Mouse (Mus musculus) induced T-regulatory cell, adult 2 months (primary cell): ENCODE data around the gene Pawr.

Experiments
- DNase-seq: peaks from one replicate; pipeline ENCODE4 v3.0.0-alpha.2; 2012; ENCODE audit warnings: low read depth

Gene Pawr

GRCm38 (mm10) chr10:108356601-108357187 is 24.8 kb downstream of the Pawr start:
- DNase-seq: no peak

- DNase-seq: no peak
Observed at GRCm38 (mm10) chr10:108359974-108360373, 28.1 kb downstream of the Pawr start.

GRCm38 (mm10) chr10:108360801-108361200 is 28.9 kb downstream of the Pawr start:
- no peak for DNase-seq

GRCm38 (mm10) chr10:108361419-108362155 is 29.7 kb downstream of the Pawr start:
- no peak for DNase-seq

DNA sequence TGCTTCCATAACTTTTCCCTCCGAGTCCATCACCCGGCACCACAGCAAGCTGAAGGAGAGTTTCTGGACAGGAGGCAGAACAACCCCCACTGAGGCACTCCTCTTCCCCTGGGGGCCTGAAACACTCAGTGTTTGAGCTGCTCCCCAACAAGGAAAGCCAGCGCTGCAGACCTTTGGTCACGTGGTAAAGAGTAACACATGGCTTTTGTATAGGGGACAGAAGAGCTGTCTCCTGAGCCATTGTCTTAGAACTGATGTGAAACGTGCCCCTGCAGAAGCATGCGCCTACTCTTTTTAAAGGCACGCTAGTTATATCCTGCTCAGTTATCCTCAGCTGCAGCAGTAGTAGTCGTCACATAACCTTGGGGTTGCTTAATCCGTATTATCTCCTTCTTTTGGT is 32.0 kb downstream of the Pawr start:
- DNase-seq: no peak

DNA sequence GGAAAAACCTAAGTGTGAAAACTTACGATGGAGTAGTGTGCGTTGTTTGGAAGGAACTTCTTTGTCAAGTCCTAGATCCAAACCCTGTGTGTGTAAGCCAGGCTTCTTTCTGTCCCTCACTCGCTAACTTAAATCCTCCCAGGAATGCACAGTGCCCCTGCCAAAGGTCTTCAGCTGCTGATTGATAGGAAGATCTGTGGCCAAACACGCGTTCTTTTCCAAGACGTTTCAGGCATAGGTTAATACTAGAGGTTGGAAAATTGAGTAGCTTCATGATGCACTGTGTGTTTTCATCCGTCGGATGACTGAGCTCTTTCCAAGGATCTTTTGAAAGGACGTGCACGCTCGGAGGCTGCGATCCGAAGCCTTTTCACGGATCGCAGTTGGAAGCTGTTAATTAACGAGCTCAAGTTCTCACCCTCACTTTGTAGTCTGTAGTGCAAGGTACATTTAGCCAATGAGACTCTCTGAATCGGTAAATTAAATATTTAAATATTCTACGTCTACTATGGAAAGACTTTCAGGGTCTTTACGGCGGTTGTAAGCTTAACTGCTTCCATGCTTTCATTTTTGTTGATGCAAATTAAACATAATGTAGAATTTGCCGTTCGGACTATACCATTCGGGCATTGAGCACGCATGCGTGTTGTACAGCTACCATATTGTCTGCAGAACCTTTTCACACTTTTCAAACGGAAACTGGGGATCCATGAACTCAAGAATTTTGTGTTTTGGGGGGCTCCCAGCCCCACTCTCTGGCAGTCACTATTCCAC is 33.2 kb downstream of the Pawr start:
- DNase-seq: no peak

- no peak for DNase-seq
Observed at GRCm38 (mm10) chr10:108366251-108366650, 34.3 kb downstream of the Pawr start.

- DNase-seq: no peak
Observed at GRCm38 (mm10) chr10:108368358-108368757, 36.4 kb downstream of the Pawr start.

GRCm38 (mm10) chr10:108372258-108372657 is 40.3 kb downstream of the Pawr start:
- DNase-seq: no peak

GRCm38 (mm10) chr10:108372858-108373257 is 40.9 kb downstream of the Pawr start:
- DNase-seq: no peak

DNA sequence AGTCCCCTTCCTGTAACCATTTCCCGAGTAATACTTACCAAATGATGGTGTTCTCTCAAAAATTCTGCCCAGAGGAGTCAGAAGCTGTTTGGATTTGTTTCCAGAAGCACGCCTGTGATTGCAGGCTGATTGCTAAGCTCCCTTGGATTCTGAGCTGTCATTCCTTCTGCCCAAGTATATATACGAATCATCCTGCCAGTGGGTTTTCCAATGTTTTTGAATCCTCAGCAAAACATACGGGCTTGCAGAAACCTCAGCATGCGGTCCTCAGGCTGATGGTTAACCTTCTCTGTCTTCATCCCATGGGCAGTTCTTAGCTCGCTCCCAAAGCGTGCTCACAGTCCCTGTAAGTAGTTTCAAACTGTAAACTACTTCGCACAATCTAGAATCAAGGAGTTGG is 43.9 kb downstream of the Pawr start:
- no peak for DNase-seq

GRCm38 (mm10) chr10:108376366-108376765 is 44.4 kb downstream of the Pawr start:
- DNase-seq: no peak

GRCm38 (mm10) chr10:108377369-108377768 is 45.4 kb downstream of the Pawr start:
- DNase-seq: no peak

DNA sequence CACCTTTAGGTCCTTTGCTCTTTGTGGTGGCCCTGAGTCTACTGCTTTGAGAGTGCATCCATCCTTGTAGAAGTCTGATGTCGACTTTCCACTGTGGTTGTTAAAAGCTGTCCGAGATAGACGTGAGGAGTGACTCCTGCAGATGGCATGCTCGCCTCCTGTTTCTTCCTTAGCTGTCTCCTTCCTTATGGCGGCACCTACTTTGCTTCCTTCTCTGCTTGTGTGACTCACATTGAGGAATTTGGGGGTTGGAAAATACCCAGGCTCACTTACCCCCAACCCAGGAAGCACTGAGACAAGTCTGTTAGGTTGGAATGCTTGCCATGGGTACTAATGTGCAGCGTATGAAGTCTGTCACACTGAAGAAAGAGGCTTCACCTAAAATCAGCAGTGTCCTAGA is 46.1 kb downstream of the Pawr start:
- no peak for DNase-seq

DNA sequence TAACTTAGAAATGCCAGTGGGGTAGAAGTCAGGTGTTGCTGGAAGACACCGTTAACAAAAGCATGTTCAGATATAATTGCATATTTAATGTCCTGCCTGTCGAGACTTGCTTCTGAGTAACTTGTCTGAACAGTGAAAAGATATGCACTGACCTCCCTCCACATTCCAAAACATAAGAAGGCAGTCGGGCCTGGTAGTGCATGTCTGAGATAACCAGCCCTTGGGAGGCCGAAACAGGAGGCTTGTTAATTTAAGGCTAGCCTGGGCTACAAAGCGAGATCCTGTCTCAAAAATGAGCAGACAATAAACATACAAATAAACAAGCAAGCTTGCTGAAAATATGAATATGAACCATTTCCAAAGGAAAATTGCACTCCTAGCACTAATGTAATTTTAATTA is 46.6 kb downstream of the Pawr start:
- DNase-seq: no peak

GRCm38 (mm10) chr10:108380715-108381114 is 48.8 kb downstream of the Pawr start:
- no peak for DNase-seq

DNA sequence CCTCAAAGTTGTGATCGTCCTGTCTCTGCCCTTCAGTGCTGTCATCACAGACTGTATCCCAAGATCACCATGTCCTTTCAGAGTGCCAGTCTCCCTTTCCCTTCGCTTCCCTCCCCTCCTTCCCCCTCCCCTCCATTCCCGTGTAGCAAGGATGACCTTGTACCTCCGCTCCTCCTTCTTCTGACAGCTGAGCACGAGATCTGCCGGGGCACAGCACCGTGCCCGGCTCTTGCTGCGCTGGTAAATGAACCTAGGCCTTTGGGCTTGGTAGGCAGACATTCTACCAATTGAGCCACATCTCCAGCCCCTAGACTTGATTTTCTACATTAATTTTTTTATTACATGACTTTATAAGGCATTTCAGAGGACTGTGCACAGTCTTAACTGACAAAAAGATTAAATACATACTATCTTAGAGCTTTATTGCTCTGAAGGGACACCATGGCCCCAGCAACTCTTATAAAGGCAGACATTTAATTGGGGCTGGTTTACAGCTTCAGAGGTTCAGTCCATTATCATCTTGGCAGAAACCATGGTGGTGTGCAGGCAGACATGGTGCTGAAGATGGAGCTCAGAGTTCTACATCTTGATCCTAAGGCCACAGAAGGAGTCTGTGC is 52.3 kb downstream of the Pawr start:
- DNase-seq: no peak

GRCm38 (mm10) chr10:108385480-108385955 is 53.6 kb downstream of the Pawr start:
- no peak for DNase-seq

DNA sequence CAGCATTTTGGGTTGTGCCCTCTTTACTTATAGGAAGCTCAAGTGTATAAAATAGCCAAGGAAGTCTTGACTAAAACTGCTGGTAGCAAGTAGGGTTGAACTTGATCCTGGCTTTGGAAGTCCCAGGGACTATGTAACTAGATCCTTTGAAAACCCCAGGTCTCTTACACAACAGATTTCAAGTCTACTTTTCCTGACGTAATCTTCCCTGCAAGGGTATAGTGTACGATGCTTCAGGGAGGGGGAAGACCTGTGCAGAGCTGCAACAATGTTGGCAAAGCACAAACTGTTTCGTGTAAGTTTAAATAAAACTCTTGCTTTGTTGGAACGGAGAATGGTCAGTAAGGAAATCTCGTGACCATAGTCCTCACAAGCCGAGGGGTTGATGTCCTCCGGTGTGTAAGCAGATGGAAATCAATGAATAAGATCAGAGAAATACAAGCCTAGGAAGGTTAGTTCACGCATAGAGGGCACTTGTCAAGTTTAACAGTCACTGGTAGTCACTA is 56.5 kb downstream of the Pawr start:
- DNase-seq: no peak

GRCm38 (mm10) chr10:108389178-108389926 is 57.4 kb downstream of the Pawr start:
- DNase-seq: no peak

- no peak for DNase-seq
Observed at GRCm38 (mm10) chr10:108389927-108390287, 58.0 kb downstream of the Pawr start.
